Mouse (Mus musculus): ENCODE measurements around the gene Akr1c20. TPM values are rescaled to one million over a fixed set of nuclear protein-coding genes. Genes with fewer than 3 reads are reported as not detected.

Gene Akr1c20
- total RNA-seq (2017): not detected in 2 replicates

DNA sequence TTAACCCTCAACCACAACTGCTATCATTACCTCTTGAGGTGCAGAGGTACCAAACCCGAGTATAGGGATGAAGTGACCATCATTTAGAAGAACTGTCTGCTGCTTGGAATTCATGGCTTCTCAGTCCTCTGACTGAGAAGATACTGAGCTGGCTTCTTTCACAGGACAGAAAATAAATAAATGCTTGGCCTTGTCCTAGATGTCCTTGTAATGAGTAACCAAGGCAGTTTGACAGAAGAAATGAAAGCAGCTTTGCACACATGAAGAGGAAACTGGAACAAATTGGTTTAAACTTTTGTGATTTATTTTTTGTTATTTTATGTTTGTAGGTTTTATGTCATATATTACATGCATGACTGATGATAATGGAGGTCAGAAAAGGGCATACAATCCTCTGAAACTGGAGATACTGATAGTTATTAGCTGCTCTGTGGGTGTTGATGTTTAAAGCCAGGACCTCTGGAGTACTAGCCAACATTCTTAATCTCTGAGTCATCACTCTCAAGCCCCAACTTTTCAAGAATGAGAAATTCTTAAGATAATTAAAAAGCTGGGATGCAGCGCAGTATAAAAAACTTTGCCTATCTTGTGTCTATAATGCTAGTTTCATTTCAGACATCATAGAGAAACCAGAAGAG lies at the start of gene Akr1c20:
Gene Akr1c20, minus strand, starts transcription at position 145 of the 638 bp plus-strand sequence.
- no peak for ATAC-seq (replicated peaks in 1 of 2; ENCODE audit: insufficient read depth in 1 of 2, low FRiP score in 2 of 2, low TSS enrichment in 1 of 2, low read depth in 1 of 2, poor library complexity in 2 of 2, severe bottlenecking in 2 of 2)

- ATAC-seq (replicated peaks in 1 of 2; ENCODE audit: insufficient read depth in 1 of 2, low FRiP score in 2 of 2, low TSS enrichment in 1 of 2, low read depth in 1 of 2, poor library complexity in 2 of 2, severe bottlenecking in 2 of 2): no peak
Measured at GRCm38 (mm10) chr13:4565996-4566395, 42.9 kb upstream of the Akr1c20 start.

GRCm38 (mm10) chr13:4560500-4560899 lies 37.4 kb upstream of the Akr1c20 start:
- ATAC-seq (replicated peaks in 1 of 2; ENCODE audit: insufficient read depth in 1 of 2, low FRiP score in 2 of 2, low TSS enrichment in 1 of 2, low read depth in 1 of 2, poor library complexity in 2 of 2, severe bottlenecking in 2 of 2): no peak

GRCm38 (mm10) chr13:4559143-4559542 lies 36.0 kb upstream of the Akr1c20 start:
- no peak for ATAC-seq (replicated peaks in 1 of 2; ENCODE audit: insufficient read depth in 1 of 2, low FRiP score in 2 of 2, low TSS enrichment in 1 of 2, low read depth in 1 of 2, poor library complexity in 2 of 2, severe bottlenecking in 2 of 2)

- ATAC-seq (replicated peaks in 1 of 2; ENCODE audit: insufficient read depth in 1 of 2, low FRiP score in 2 of 2, low TSS enrichment in 1 of 2, low read depth in 1 of 2, poor library complexity in 2 of 2, severe bottlenecking in 2 of 2): no peak
Measured at GRCm38 (mm10) chr13:4514811-4515210, 8.3 kb downstream of the Akr1c20 start.

DNA sequence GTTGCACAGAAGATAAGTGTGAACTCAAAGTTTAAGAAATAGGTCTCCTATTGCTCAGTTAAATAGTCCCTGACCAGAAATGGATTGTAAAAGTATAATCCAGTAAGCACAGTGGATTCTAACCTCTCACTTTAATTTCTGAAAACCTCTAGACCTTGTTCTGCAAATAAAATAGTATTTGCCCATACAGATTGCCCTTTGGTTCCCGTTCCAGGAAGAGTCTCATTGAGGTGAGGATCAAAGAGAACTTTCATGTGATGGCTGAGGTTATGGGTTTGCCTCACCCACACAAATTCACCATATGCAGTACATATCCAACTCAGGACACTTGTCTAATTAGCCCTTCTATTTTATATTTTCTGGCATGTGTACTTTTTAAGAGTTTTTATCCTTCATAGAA lies 55.2 kb downstream of the Akr1c20 start:
- ATAC-seq (replicated peaks in 1 of 2; ENCODE audit: insufficient read depth in 1 of 2, low FRiP score in 2 of 2, low TSS enrichment in 1 of 2, low read depth in 1 of 2, poor library complexity in 2 of 2, severe bottlenecking in 2 of 2): no peak

DNA sequence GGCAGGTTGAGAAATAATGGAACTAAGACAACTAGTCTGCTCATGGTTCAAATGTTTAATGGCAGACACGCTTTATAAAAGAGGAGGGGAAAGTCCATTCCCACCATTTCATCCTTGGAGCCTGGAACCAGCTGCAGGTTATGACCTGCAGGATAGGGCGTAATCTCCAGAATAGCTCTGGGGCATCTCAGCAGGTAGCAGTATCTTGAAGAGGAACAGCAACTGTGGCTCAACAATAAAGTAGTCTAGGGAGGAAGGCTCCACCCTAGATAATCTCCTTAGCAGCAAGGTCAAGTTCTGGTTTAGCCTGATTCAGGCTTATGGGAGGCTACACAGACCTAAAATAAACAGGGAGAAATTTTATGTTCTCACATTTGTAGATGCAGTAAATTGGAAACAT lies 57.5 kb downstream of the Akr1c20 start:
- no peak for ATAC-seq (replicated peaks in 1 of 2; ENCODE audit: insufficient read depth in 1 of 2, low FRiP score in 2 of 2, low TSS enrichment in 1 of 2, low read depth in 1 of 2, poor library complexity in 2 of 2, severe bottlenecking in 2 of 2)

Other genes starting within 250 kb of the Akr1c20 start
- 8.8 and 16.6 TPM in 2 replicates for gene Akr1c12, start 243.9 kb downstream of the Akr1c20 start, total RNA-seq (2017)
- not detected in 2 replicates for gene Akr1c6, start 89.0 kb downstream of the Akr1c20 start, total RNA-seq (2017)
- not detected in 2 replicates for gene Akr1c21, start 50.7 kb upstream of the Akr1c20 start, total RNA-seq (2017)
- gene Akr1e1, start 85.8 kb upstream of the Akr1c20 start, total RNA-seq (2017): 14.5 and 18.7 TPM in 2 replicates

Measured in hematopoietic stem cell, adult 5-6 weeks (primary cell).